ENCODE assay signal across 14 mouse cellular contexts in genomic region chr5:102333894-102334293, GRCm38 (mm10).
"Had no signal": no experiment of that assay in that cellular context is flagged by ENCODE, and none has a peak within 500 bp of the region (broad histone marks: within the 10 kb centered on the region; RNA-seq: fewer than 3 reads in every experiment).

No protein-coding gene starts in this region.

- DNase-seq: kidney, adult 18-20 months; kidney, postnatal 10 days; kidney, postnatal 4 days; lung, postnatal 14 days; thymus, postnatal 4 days had no signal

- H3K36me3 ChIP-seq: limb, embryonic 15.5 days; liver, embryonic 12.5 days; lung, embryonic 15.5 days; neural tube, embryonic 15.5 days had no signal

- H3K9me3 ChIP-seq: limb, embryonic 15.5 days; liver, embryonic 12.5 days; lung, embryonic 15.5 days; neural tube, embryonic 15.5 days had no signal

- H3K27me3 ChIP-seq: limb, embryonic 15.5 days; liver, embryonic 12.5 days; lung, embryonic 15.5 days; megakaryocyte, embryonic 14.5 days; neural tube, embryonic 15.5 days had no signal

- H3K9ac ChIP-seq: limb, embryonic 15.5 days; liver, embryonic 12.5 days; lung, embryonic 15.5 days; neural tube, embryonic 15.5 days had no signal

- H3K4me2 ChIP-seq: limb, embryonic 15.5 days; liver, embryonic 12.5 days; lung, embryonic 15.5 days; neural tube, embryonic 15.5 days had no signal

- H3K4me3 ChIP-seq: layer of hippocampus, adult 2 months; limb, embryonic 15.5 days; liver, embryonic 12.5 days; lung, embryonic 15.5 days; megakaryocyte, embryonic 14.5 days; myocyte; neural tube, embryonic 15.5 days had no signal

- ATAC-seq: liver, embryonic 12.5 days had no signal

- H3K4me1 ChIP-seq: limb, embryonic 15.5 days; liver, embryonic 12.5 days; lung, embryonic 15.5 days; megakaryocyte, embryonic 14.5 days; neural tube, embryonic 15.5 days had no signal

- H3K27ac ChIP-seq: layer of hippocampus, adult 2 months; limb, embryonic 15.5 days; liver, embryonic 12.5 days; lung, embryonic 15.5 days; macrophage; neural tube, embryonic 15.5 days; stomach, postnatal 0 days had no signal
